Mouse (Mus musculus): ENCODE measurements around the gene Cyfip2. TPM values are rescaled to one million over a fixed set of nuclear protein-coding genes. Genes with fewer than 3 reads are reported as not detected.

Cyfip2 gene
- polyA plus RNA-seq, 1 experiment from 2014 or later, result 7.2 TPM

GRCm38 (mm10) chr11:46251994-46252393 lies 60.7 kb downstream of the Cyfip2 start:
- Histone ChIP-seq H3K9ac (no peak overlapping the region), H3K4me1 (replicated peaks) (no peaks in the 10 kb centered on the region), H3K4me2 (no peak overlapping the region), H3K27me3 (no peaks in the 10 kb centered on the region), H3K27ac (no peak overlapping the region), H3K4me3 (no peak overlapping the region), H3K9me3 (replicated peaks) (no peaks in the 10 kb centered on the region), H3K36me3 (peaks cover 2% of the 10 kb centered on the region)
- 29% methylated on average over 7 of the region's 7 CpGs for WGBS
- ATAC-seq (replicated peaks; ENCODE audit: insufficient number of reproducible peaks, insufficient read depth, low FRiP score, low read depth), result no peak

- no peaks in the 10 kb centered on the region for H3K27me3 ChIP-seq
- 86% methylated on average over 3 of the region's 3 CpGs for WGBS
- H3K9me3 ChIP-seq (replicated peaks), result no peaks in the 10 kb centered on the region
- H3K36me3 ChIP-seq, result no peaks in the 10 kb centered on the region
- no peak overlapping the region for H3K4me2 ChIP-seq
- no peak overlapping the region for H3K27ac ChIP-seq
- no peak overlapping the region for H3K4me3 ChIP-seq
- no peak overlapping the region for H3K9ac ChIP-seq
- no peaks in the 10 kb centered on the region for H3K4me1 ChIP-seq (replicated peaks)
- no peak for ATAC-seq (replicated peaks; ENCODE audit: insufficient number of reproducible peaks, insufficient read depth, low FRiP score, low read depth)
Observed at GRCm38 (mm10) chr11:46248352-46248751, 64.3 kb downstream of the Cyfip2 start.

- no peaks in the 10 kb centered on the region for H3K36me3 ChIP-seq
- WGBS, result 47% methylated on average over 7 of the region's 7 CpGs
- ATAC-seq (replicated peaks; ENCODE audit: insufficient number of reproducible peaks, insufficient read depth, low FRiP score, low read depth), result no peak
- H3K27me3 ChIP-seq, result no peaks in the 10 kb centered on the region
- no peak overlapping the region for H3K4me3 ChIP-seq
- H3K4me2 ChIP-seq, result no peak overlapping the region
- no peaks in the 10 kb centered on the region for H3K9me3 ChIP-seq (replicated peaks)
- no peaks in the 10 kb centered on the region for H3K4me1 ChIP-seq (replicated peaks)
- no peak overlapping the region for H3K27ac ChIP-seq
- H3K9ac ChIP-seq, result no peak overlapping the region
Observed at GRCm38 (mm10) chr11:46246393-46246792, 66.3 kb downstream of the Cyfip2 start.

- Histone ChIP-seq H3K27me3 (no peaks in the 10 kb centered on the region), H3K27ac (no peak overlapping the region), H3K9ac (no peak overlapping the region), H3K36me3 (no peaks in the 10 kb centered on the region), H3K4me2 (no peak overlapping the region), H3K4me3 (no peak overlapping the region), H3K9me3 (replicated peaks) (no peaks in the 10 kb centered on the region), H3K4me1 (replicated peaks) (no peaks in the 10 kb centered on the region)
- ATAC-seq (replicated peaks; ENCODE audit: insufficient number of reproducible peaks, insufficient read depth, low FRiP score, low read depth), result no peak
- 59% methylated on average over 8 of the region's 8 CpGs for WGBS
Observed at GRCm38 (mm10) chr11:46245926-46246325, 66.7 kb downstream of the Cyfip2 start.

GRCm38 (mm10) chr11:46244731-46245604 lies 67.7 kb downstream of the Cyfip2 start:
- Histone ChIP-seq H3K4me1 (replicated peaks) (no peaks in the 10 kb centered on the region), H3K9ac (no peak overlapping the region), H3K4me3 (no peak overlapping the region), H3K4me2 (no peak overlapping the region), H3K27me3 (no peaks in the 10 kb centered on the region), H3K27ac (no peak overlapping the region), H3K9me3 (replicated peaks) (no peaks in the 10 kb centered on the region), H3K36me3 (no peaks in the 10 kb centered on the region)
- WGBS, result 90% methylated on average over 23 of the region's 23 CpGs
- ATAC-seq (replicated peaks; ENCODE audit: insufficient number of reproducible peaks, insufficient read depth, low FRiP score, low read depth), result no peak

- no peak for ATAC-seq (replicated peaks; ENCODE audit: insufficient number of reproducible peaks, insufficient read depth, low FRiP score, low read depth)
- no peaks in the 10 kb centered on the region for H3K36me3 ChIP-seq
- no peak overlapping the region for H3K4me2 ChIP-seq
- no peak overlapping the region for H3K9ac ChIP-seq
- H3K4me3 ChIP-seq, result no peak overlapping the region
- H3K4me1 ChIP-seq (replicated peaks), result no peaks in the 10 kb centered on the region
- no peaks in the 10 kb centered on the region for H3K9me3 ChIP-seq (replicated peaks)
- no peak overlapping the region for H3K27ac ChIP-seq
- WGBS, result 83% methylated on average over 8 of the region's 8 CpGs
- no peaks in the 10 kb centered on the region for H3K27me3 ChIP-seq
Observed at GRCm38 (mm10) chr11:46241985-46242384, 70.7 kb downstream of the Cyfip2 start.

- Histone ChIP-seq H3K27me3 (no peaks in the 10 kb centered on the region), H3K9ac (no peak overlapping the region), H3K4me2 (no peak overlapping the region), H3K4me3 (no peak overlapping the region), H3K9me3 (replicated peaks) (no peaks in the 10 kb centered on the region), H3K36me3 (no peaks in the 10 kb centered on the region), H3K4me1 (replicated peaks) (no peaks in the 10 kb centered on the region), H3K27ac (no peak overlapping the region)
- WGBS, result 75% methylated on average over 7 of the region's 7 CpGs
- no peak for ATAC-seq (replicated peaks; ENCODE audit: insufficient number of reproducible peaks, insufficient read depth, low FRiP score, low read depth)
Observed at GRCm38 (mm10) chr11:46241150-46241673, 71.4 kb downstream of the Cyfip2 start.

GRCm38 (mm10) chr11:46236976-46237375 lies 75.7 kb downstream of the Cyfip2 start:
- no peak overlapping the region for H3K27ac ChIP-seq
- no peak overlapping the region for H3K4me3 ChIP-seq
- no peak overlapping the region for H3K9ac ChIP-seq
- no peak overlapping the region for H3K4me2 ChIP-seq
- 0 out of 2 replicates have a peak, but pooled peaks cover 3% of the 10 kb centered on the region for H3K4me1 ChIP-seq (replicated peaks)
- 46% methylated on average over 4 of the region's 4 CpGs for WGBS
- no peaks in the 10 kb centered on the region for H3K36me3 ChIP-seq
- no peak for ATAC-seq (replicated peaks; ENCODE audit: insufficient number of reproducible peaks, insufficient read depth, low FRiP score, low read depth)
- H3K9me3 ChIP-seq (replicated peaks), result no peaks in the 10 kb centered on the region
- H3K27me3 ChIP-seq, result no peaks in the 10 kb centered on the region

- Histone ChIP-seq H3K27me3 (no peaks in the 10 kb centered on the region), H3K4me1 (replicated peaks) (0 out of 2 replicates have a peak, but pooled peaks cover 3% of the 10 kb centered on the region), H3K4me2 (no peak within 1 kb of the TSS), H3K27ac (no peak within 1 kb of the TSS), H3K4me3 (no peak within 1 kb of the TSS), H3K9me3 (replicated peaks) (no peaks in the 10 kb centered on the region), H3K36me3 (no peaks in the 10 kb centered on the region), H3K9ac (no peak within 1 kb of the TSS)
- no peak for ATAC-seq (replicated peaks; ENCODE audit: insufficient number of reproducible peaks, insufficient read depth, low FRiP score, low read depth)
- WGBS, result 74% methylated on average over 11 of the region's 11 CpGs
Observed at GRCm38 (mm10) chr11:46235334-46235733, 77.3 kb downstream of the Cyfip2 start, which contains the start of gene Fndc9. Fndc9 (plus strand) TSS chr11:46235531.

- 62% methylated on average over 4 of the region's 4 CpGs for WGBS
- Histone ChIP-seq H3K4me1 (replicated peaks) (0 out of 2 replicates have a peak, but pooled peaks cover 3% of the 10 kb centered on the region), H3K27me3 (no peaks in the 10 kb centered on the region), H3K9me3 (replicated peaks) (no peaks in the 10 kb centered on the region), H3K9ac (no peak overlapping the region), H3K4me3 (no peak overlapping the region), H3K36me3 (no peaks in the 10 kb centered on the region), H3K4me2 (no peak overlapping the region), H3K27ac (no peak overlapping the region)
- ATAC-seq (replicated peaks; ENCODE audit: insufficient number of reproducible peaks, insufficient read depth, low FRiP score, low read depth), result no peak
Observed at GRCm38 (mm10) chr11:46233966-46234365, 78.7 kb downstream of the Cyfip2 start.

GRCm38 (mm10) chr11:46232803-46233202 lies 79.9 kb downstream of the Cyfip2 start:
- WGBS, result 91% methylated on average over 4 of the region's 4 CpGs
- Histone ChIP-seq H3K9ac (no peak overlapping the region), H3K27me3 (no peaks in the 10 kb centered on the region), H3K27ac (no peak overlapping the region), H3K4me1 (replicated peaks) (0 out of 2 replicates have a peak, but pooled peaks cover 3% of the 10 kb centered on the region), H3K9me3 (replicated peaks) (no peaks in the 10 kb centered on the region), H3K36me3 (no peaks in the 10 kb centered on the region), H3K4me2 (no peak overlapping the region), H3K4me3 (no peak overlapping the region)
- no peak for ATAC-seq (replicated peaks; ENCODE audit: insufficient number of reproducible peaks, insufficient read depth, low FRiP score, low read depth)
